Mouse (Mus musculus) cerebellum, adult 2 months (tissue): ENCODE data around the gene Atp6v0a2. TPM values are rescaled to one million over a fixed set of nuclear protein-coding genes. Genes with fewer than 3 reads are reported as not detected.

Experiments
- DNase-seq, 2 experiments: peaks; one replicate each; pipeline ENCODE4 v3.0.0; 2021
- H3K27ac ChIP-seq: fragments of 200-500 bp; 2 replicates; pipeline ENCODE4 v1.5.1; 2012; ENCODE audit warnings: low read length, control low read depth, inconsistent platforms; ENCODE audit not compliant: insufficient read depth
- H3K27me3 ChIP-seq: fragments of 200-500 bp; 2 replicates; pipeline ENCODE4 v1.6.1; 2012; ENCODE audit warnings: inconsistent platforms, mild to moderate bottlenecking, low read length, moderate library complexity; ENCODE audit not compliant: control insufficient read depth, insufficient read depth
- H3K4me1 ChIP-seq: fragments of 200-500 bp; 2 replicates; pipeline ENCODE4 v1.6.1; 2011; ENCODE audit warnings: low read length; ENCODE audit not compliant: control insufficient read depth, insufficient read depth
- H3K4me3 ChIP-seq: fragments of 200-500 bp; replicated peaks from 2 replicates; pipeline ENCODE3; 2011; ENCODE audit warnings: mild to moderate bottlenecking, low read depth, low read length, control low read depth; ENCODE audit not compliant: insufficient read depth
- CTCF ChIP-seq: fragments of 200-500 bp; IDR thresholded peaks from 2 replicates; pipeline ENCODE4 v1.5.1; 2011; ENCODE audit warnings: low read depth, mild to moderate bottlenecking, control low read depth, low read length, moderate library complexity, borderline replicate concordance; ENCODE audit not compliant: insufficient read depth
- POLR2A ChIP-seq: fragments of 200-500 bp; IDR thresholded peaks from 2 replicates; pipeline ENCODE4 v1.6.1; 2011; ENCODE audit warnings: low read length, control low read depth, borderline replicate concordance; ENCODE audit not compliant: insufficient read depth
- WGBS: fragments of 180-500 bp; shearing (Covaris S2); methylation state at CpG from one replicate; pipeline ENCODE4 v1.1.7; 2018; 5-methylcytosine and 5-hydroxymethylcytosine counted together
- polyA plus RNA-seq: library from polyadenylated mRNA; depleted of rRNA; stranded (reverse); fragments of >200 nt; gene quantifications from 2 replicates; pipeline ENCODE4 v1.2.3, GENCODE M21; 2012; rRNA removed

The Atp6v0a2 gene
- polyA plus RNA-seq, 1 experiment: 46.0 TPM

GRCm38 (mm10) chr5:124741898-124742599 lies 113.7 kb downstream of the Atp6v0a2 start:
- Histone ChIP-seq H3K4me1 (no peaks in the 10 kb centered on the region; the same call in 1 of the 2 replicates), H3K27me3 (no peaks in the 10 kb centered on the region), H3K27ac (no peak overlapping the region), H3K4me3 (no peak overlapping the region)
- TF ChIP-seq POLR2A (no peak), CTCF (no peak)
- 96% methylated on average over 21 of the region's 21 CpGs for WGBS
- no peak for DNase-seq

- no peaks in the 10 kb centered on the region for H3K27me3 ChIP-seq
- WGBS: 87% methylated on average over 3 of the region's 3 CpGs
- no peak overlapping the region for H3K27ac ChIP-seq
- no peak overlapping the region for H3K4me3 ChIP-seq
- TF ChIP-seq POLR2A (no peak), CTCF (no peak)
- no peak for DNase-seq
- no peaks in the 10 kb centered on the region; the same call in 1 of the 2 replicates for H3K4me1 ChIP-seq
These were observed 115.5 kb downstream of the Atp6v0a2 start for GRCm38 (mm10) chr5:124743841-124744240.

- H3K4me3 ChIP-seq: no peak overlapping the region
- WGBS: 88% methylated on average over 15 of the region's 15 CpGs
- H3K27me3 ChIP-seq: no peaks in the 10 kb centered on the region
- TF ChIP-seq POLR2A (no peak), CTCF (no peak)
- DNase-seq: no peak
- H3K27ac ChIP-seq: no peak overlapping the region
- no peaks in the 10 kb centered on the region; the same call in 1 of the 2 replicates for H3K4me1 ChIP-seq
These were observed 117.8 kb downstream of the Atp6v0a2 start for GRCm38 (mm10) chr5:124746220-124746619.

GRCm38 (mm10) chr5:124748296-124748695 lies 119.9 kb downstream of the Atp6v0a2 start:
- TF ChIP-seq CTCF: no peak
- TF ChIP-seq POLR2A: no peak
- H3K27ac ChIP-seq: no peak overlapping the region
- H3K4me1 ChIP-seq: no peaks in the 10 kb centered on the region; the same call in 1 of the 2 replicates
- no peaks in the 10 kb centered on the region for H3K27me3 ChIP-seq
- no peak overlapping the region for H3K4me3 ChIP-seq
- DNase-seq: no peak
- WGBS: 88% methylated on average over 18 of the region's 18 CpGs

- 73% methylated on average over 9 of the region's 9 CpGs for WGBS
- H3K27ac ChIP-seq: no peak overlapping the region
- no peak for DNase-seq
- no peak overlapping the region for H3K4me3 ChIP-seq
- H3K4me1 ChIP-seq: no peaks in the 10 kb centered on the region
- no peak for TF ChIP-seq CTCF
- TF ChIP-seq POLR2A: no peak
- no peaks in the 10 kb centered on the region for H3K27me3 ChIP-seq
These were observed 123.3 kb downstream of the Atp6v0a2 start for GRCm38 (mm10) chr5:124751656-124752055.

- no peak for TF ChIP-seq POLR2A
- peak; percentile 24; the same call in 1 of the 2 replicates for TF ChIP-seq CTCF
- DNase-seq: no peak
- Histone ChIP-seq H3K27ac (no peak overlapping the region), H3K4me3 (no peak overlapping the region), H3K27me3 (no peaks in the 10 kb centered on the region), H3K4me1 (no peaks in the 10 kb centered on the region)
- 59% methylated on average over 18 of the region's 18 CpGs for WGBS
These were observed 132.6 kb downstream of the Atp6v0a2 start for GRCm38 (mm10) chr5:124761011-124761410.

GRCm38 (mm10) chr5:124761787-124762186 lies 133.4 kb downstream of the Atp6v0a2 start:
- 93% methylated on average over 1 of the region's 1 CpGs for WGBS
- Histone ChIP-seq H3K4me3 (no peak overlapping the region), H3K27me3 (no peaks in the 10 kb centered on the region), H3K27ac (no peak overlapping the region), H3K4me1 (no peaks in the 10 kb centered on the region)
- TF ChIP-seq POLR2A (no peak), CTCF (0 out of 2 replicates have a peak, but pooled peaks have one; percentile 1)
- DNase-seq: no peak

Other genes with a start within 250 kb of the Atp6v0a2 start
- gene Sbno1, start 202.6 kb upstream of the Atp6v0a2 start, polyA plus RNA-seq: 48.3 and 50.3 TPM in 2 replicates
- gene Kmt5a, start 188.6 kb upstream of the Atp6v0a2 start, polyA plus RNA-seq: 59.1 and 61.6 TPM in 2 replicates
- gene Rilpl2, start 150.2 kb upstream of the Atp6v0a2 start, polyA plus RNA-seq: 18.1 and 18.4 TPM in 2 replicates
- 12.3 and 13.1 TPM in 2 replicates for gene Snrnp35, start 145.4 kb upstream of the Atp6v0a2 start, polyA plus RNA-seq
- gene Rilpl1, start 97.2 kb upstream of the Atp6v0a2 start, polyA plus RNA-seq: 20.2 and 22.7 TPM in 2 replicates
- 120 and 124 TPM in 2 replicates for gene Tmed2, start 87.9 kb upstream of the Atp6v0a2 start, polyA plus RNA-seq
- gene Ddx55, start 75.7 kb upstream of the Atp6v0a2 start, polyA plus RNA-seq: 37.9 and 41.6 TPM in 2 replicates
- gene Eif2b1, start 49.4 kb upstream of the Atp6v0a2 start, polyA plus RNA-seq: 36.7 and 38.4 TPM in 2 replicates
- gene Gtf2h3, start 49.4 kb upstream of the Atp6v0a2 start, polyA plus RNA-seq: 46.0 and 46.1 TPM in 2 replicates
- 0.33 and 0.49 TPM in 2 replicates for gene Dnah10, start 96.5 kb downstream of the Atp6v0a2 start, polyA plus RNA-seq
- gene Ccdc92, start 233.8 kb downstream of the Atp6v0a2 start, polyA plus RNA-seq: 183 and 200 TPM in 2 replicates
- 67.2 and 72.9 TPM in 2 replicates for gene Zfp664, start 234.1 kb downstream of the Atp6v0a2 start, polyA plus RNA-seq